Mouse (Mus musculus) embryonic facial prominence, embryonic 14.5 days (tissue): ENCODE results near the gene Gm20605. TPM values are rescaled to one million over a fixed set of nuclear protein-coding genes. Genes with fewer than 3 reads are reported as not detected.

Source experiments
- ATAC-seq: fragments of 200-750 bp; cut with Nextera tagmentation; 2 replicates; pipeline ENCODE4 v1.8.0; 2017; ENCODE audit warnings: low read depth, moderate number of reproducible peaks, moderate TSS enrichment
- DNase-seq: peaks from one replicate; pipeline ENCODE4 v3.0.0-alpha.2; 2015; ENCODE audit warnings: low spot score
- H3K27ac ChIP-seq: fragments of 300-500 bp; sonication (generic); replicated peaks from 2 replicates; pipeline ENCODE4 v1.5.1; 2014; ENCODE audit warnings: low read depth, mild to moderate bottlenecking, low read length, moderate library complexity
- H3K27me3 ChIP-seq: fragments of 300-500 bp; sonication (generic); replicated peaks from 2 replicates; pipeline ENCODE4 v1.6.1; 2014; ENCODE audit warnings: low read length; ENCODE audit not compliant: control insufficient read depth, insufficient read depth
- H3K36me3 ChIP-seq: fragments of 300-500 bp; sonication (generic); 2 replicates; pipeline ENCODE4 v1.6.1; 2014; ENCODE audit warnings: low read length, mixed read lengths; ENCODE audit not compliant: control insufficient read depth, insufficient read depth
- H3K4me1 ChIP-seq: fragments of 300-500 bp; sonication (generic); 2 replicates; pipeline ENCODE4 v1.6.1; 2014; ENCODE audit warnings: antibody characterized with exemption, low read length; ENCODE audit not compliant: control insufficient read depth, insufficient read depth
- H3K4me2 ChIP-seq: fragments of 300-500 bp; sonication (generic); 2 replicates; pipeline ENCODE4 v1.6.1; 2014; ENCODE audit warnings: low read depth, mild to moderate bottlenecking, low read length, moderate library complexity, mixed read lengths
- H3K4me3 ChIP-seq: fragments of 300-500 bp; sonication (generic); 2 replicates; pipeline ENCODE4 v1.5.1; 2014; ENCODE audit warnings: low read depth, mild to moderate bottlenecking, low read length
- H3K9ac ChIP-seq: fragments of 300-500 bp; sonication (generic); 2 replicates; pipeline ENCODE4 v1.6.1; 2014; ENCODE audit warnings: low read depth, mild to moderate bottlenecking, low read length, moderate library complexity, mixed read lengths
- H3K9me3 ChIP-seq: fragments of 300-500 bp; sonication (generic); 2 replicates; pipeline ENCODE4 v1.6.1; 2016; ENCODE audit warnings: low read length; ENCODE audit not compliant: control insufficient read depth
- WGBS: fragments of 180-500 bp; shearing (Covaris S2); extraction: QIAGEN DNeasy Blood & Tissue Kit; methylation state at CpG from one replicate; pipeline ENCODE4 v1.1.7; 2014; 5-methylcytosine and 5-hydroxymethylcytosine counted together
- polyA plus RNA-seq: library from polyadenylated mRNA; unstranded; fragments of >200 nt; fragmentation: Nextera tagmentation; extraction: Ambion mirVana; gene quantifications from 2 replicates; pipeline ENCODE4 v1.2.1, GENCODE M21; 2014

Gene Gm20605
- polyA plus RNA-seq, 1 experiment from 2014 or later = 6.4 TPM

- no peak overlapping the region for H3K4me2 ChIP-seq
- no peaks in the 10 kb centered on the region for H3K9me3 ChIP-seq
- 0 out of 2 replicates have a peak overlapping the region, but pooled peaks have one; percentile 1 for H3K4me3 ChIP-seq
- H3K36me3 ChIP-seq = peaks cover 4% of the 10 kb centered on the region; the same call in 1 of the 2 replicates
- H3K9ac ChIP-seq = no peak overlapping the region; the same call in 1 of the 2 replicates
- peaks cover 15% of the 10 kb centered on the region for H3K4me1 ChIP-seq
- DNase-seq (peak; percentile 43), ATAC-seq (peak; percentile 13; the same call in 1 of the 2 replicates)
- H3K27me3 ChIP-seq = peaks cover 16% of the 10 kb centered on the region
- no peak overlapping the region for H3K27ac ChIP-seq
- WGBS = 17% methylated on average over 18 of the region's 18 CpGs
Measured at GRCm38 (mm10) chr5:137649669-137650571, 20.9 kb downstream of the Gm20605 start.

- no peak overlapping the region for H3K9ac ChIP-seq
- peaks cover 15% of the 10 kb centered on the region for H3K4me1 ChIP-seq
- H3K4me2 ChIP-seq = no peak overlapping the region
- WGBS = 20% methylated on average over 3 of the region's 3 CpGs
- H3K36me3 ChIP-seq = peaks cover 4% of the 10 kb centered on the region; the same call in 1 of the 2 replicates
- ATAC-seq (no peak), DNase-seq (peak; percentile 79)
- H3K9me3 ChIP-seq = no peaks in the 10 kb centered on the region
- no peak overlapping the region for H3K27ac ChIP-seq
- no peak overlapping the region for H3K4me3 ChIP-seq
- no peaks in the 10 kb centered on the region for H3K27me3 ChIP-seq
Measured at GRCm38 (mm10) chr5:137652474-137652873, 23.5 kb downstream of the Gm20605 start.

GRCm38 (mm10) chr5:137653366-137653765 lies 24.4 kb downstream of the Gm20605 start:
- Histone ChIP-seq H3K27ac (no peak overlapping the region), H3K4me3 (no peak overlapping the region), H3K27me3 (no peaks in the 10 kb centered on the region), H3K36me3 (peaks cover 4% of the 10 kb centered on the region; the same call in 1 of the 2 replicates), H3K4me1 (peaks cover 7% of the 10 kb centered on the region; the same call in 1 of the 2 replicates), H3K9ac (no peak overlapping the region), H3K4me2 (no peak overlapping the region), H3K9me3 (no peaks in the 10 kb centered on the region)
- no peak for ATAC-seq
- no peak for DNase-seq
- 90% methylated on average over 10 of the region's 10 CpGs for WGBS

GRCm38 (mm10) chr5:137654746-137655145 lies 25.8 kb downstream of the Gm20605 start:
- H3K4me1 ChIP-seq = peaks cover 5% of the 10 kb centered on the region; the same call in 1 of the 2 replicates
- no peak overlapping the region for H3K27ac ChIP-seq
- H3K9ac ChIP-seq = no peak overlapping the region
- DNase-seq = no peak
- no peaks in the 10 kb centered on the region for H3K27me3 ChIP-seq
- no peak overlapping the region for H3K4me2 ChIP-seq
- ATAC-seq = no peak
- H3K36me3 ChIP-seq = peaks cover 7% of the 10 kb centered on the region
- H3K4me3 ChIP-seq = no peak overlapping the region
- H3K9me3 ChIP-seq = no peaks in the 10 kb centered on the region
- 76% methylated on average over 7 of the region's 7 CpGs for WGBS

GRCm38 (mm10) chr5:137656977-137657376 lies 28.0 kb downstream of the Gm20605 start:
- WGBS = 30% methylated on average over 6 of the region's 6 CpGs
- peaks cover 21% of the 10 kb centered on the region for H3K36me3 ChIP-seq

GRCm38 (mm10) chr5:137660064-137660688 lies 31.2 kb downstream of the Gm20605 start:
- no peaks in the 10 kb centered on the region for H3K4me1 ChIP-seq
- ATAC-seq (no peak), DNase-seq (no peak)
- WGBS = 87% methylated on average over 6 of the region's 6 CpGs
- no peaks in the 10 kb centered on the region for H3K27me3 ChIP-seq
- no peak overlapping the region for H3K4me2 ChIP-seq
- H3K4me3 ChIP-seq = no peak overlapping the region
- H3K9me3 ChIP-seq = no peaks in the 10 kb centered on the region
- H3K36me3 ChIP-seq = peaks cover 42% of the 10 kb centered on the region
- no peak overlapping the region for H3K9ac ChIP-seq
- no peak overlapping the region for H3K27ac ChIP-seq

More at GRCm38 (mm10) chr5:137656977-137657376, 28.0 kb downstream of the Gm20605 start:
- H3K27ac ChIP-seq = no peak overlapping the region
- H3K9me3 ChIP-seq = no peaks in the 10 kb centered on the region
- no peak overlapping the region for H3K4me3 ChIP-seq
- no peak overlapping the region for H3K4me2 ChIP-seq
- no peaks in the 10 kb centered on the region for H3K4me1 ChIP-seq
- H3K9ac ChIP-seq = no peak overlapping the region
- ATAC-seq (peak; percentile 72), DNase-seq (peak; percentile 87)
- no peaks in the 10 kb centered on the region for H3K27me3 ChIP-seq

- Histone ChIP-seq H3K4me1 (no peaks in the 10 kb centered on the region), H3K27me3 (no peaks in the 10 kb centered on the region), H3K4me3 (no peak overlapping the region), H3K36me3 (peaks cover 64% of the 10 kb centered on the region), H3K9ac (no peak overlapping the region), H3K27ac (no peak overlapping the region), H3K4me2 (no peak overlapping the region), H3K9me3 (no peaks in the 10 kb centered on the region)
- ATAC-seq (no peak), DNase-seq (no peak)
- WGBS = 74% methylated on average over 9 of the region's 9 CpGs
Measured at GRCm38 (mm10) chr5:137663057-137663456, 34.1 kb downstream of the Gm20605 start.

- Histone ChIP-seq H3K4me1 (peaks cover 18% of the 10 kb centered on the region; the same call in 1 of the 2 replicates), H3K36me3 (peaks cover 32% of the 10 kb centered on the region), H3K27me3 (no peaks in the 10 kb centered on the region), H3K9me3 (no peaks in the 10 kb centered on the region), H3K27ac (no peak overlapping the region; the same call in 1 of the 2 replicates), H3K4me2 (no peak overlapping the region), H3K9ac (no peak overlapping the region), H3K4me3 (no peak overlapping the region)
- 68% methylated on average over 10 of the region's 10 CpGs for WGBS
- DNase-seq (no peak), ATAC-seq (no peak)
Measured at GRCm38 (mm10) chr5:137668971-137669370, 40.0 kb downstream of the Gm20605 start.
